Mouse (Mus musculus) hindbrain, embryonic 11.5 days (tissue): ENCODE data around the gene Clint1. TPM values are rescaled to one million over a fixed set of nuclear protein-coding genes. Genes with fewer than 3 reads are reported as not detected.

Experiments used
- ATAC-seq: fragments of 200-750 bp; cut with Nextera tagmentation; 2 replicates; pipeline ENCODE4 v1.8.0; 2017; ENCODE audit warnings: mild to moderate bottlenecking, moderate TSS enrichment, moderate library complexity; ENCODE audit not compliant: low FRiP score
- DNase-seq: peaks from one replicate; pipeline ENCODE4 v3.0.0-alpha.2; 2015; ENCODE audit warnings: low spot score
- H3K27ac ChIP-seq: fragments of 300-500 bp; sonication (generic); 2 replicates; pipeline ENCODE4 v1.5.1; 2014; ENCODE audit warnings: mild to moderate bottlenecking, low read depth, low read length
- H3K27me3 ChIP-seq: fragments of 300-500 bp; sonication (generic); 2 replicates; pipeline ENCODE4 v1.6.1; 2014; ENCODE audit warnings: mild to moderate bottlenecking, low read length, moderate library complexity, mixed read lengths; ENCODE audit not compliant: control insufficient read depth, insufficient read depth
- H3K36me3 ChIP-seq: fragments of 300-500 bp; sonication (generic); 2 replicates; pipeline ENCODE4 v1.6.1; 2014; ENCODE audit warnings: mild to moderate bottlenecking, low read length, moderate library complexity, mixed read lengths; ENCODE audit not compliant: control insufficient read depth, insufficient read depth
- H3K4me1 ChIP-seq: fragments of 300-500 bp; sonication (generic); replicated peaks from 2 replicates; pipeline ENCODE4 v1.6.1; 2014; ENCODE audit warnings: low read length, mixed read lengths; ENCODE audit not compliant: control insufficient read depth, insufficient read depth
- H3K4me2 ChIP-seq: fragments of 300-500 bp; sonication (generic); replicated peaks from 2 replicates; pipeline ENCODE4 v1.6.1; 2014; ENCODE audit warnings: mild to moderate bottlenecking, low read depth, low read length
- H3K4me3 ChIP-seq: fragments of 300-500 bp; sonication (generic); 2 replicates; pipeline ENCODE4 v1.5.1; 2014; ENCODE audit warnings: low read depth, low read length
- H3K9ac ChIP-seq: fragments of 300-500 bp; sonication (generic); 2 replicates; pipeline ENCODE4 v1.6.1; 2014; ENCODE audit warnings: low read depth, low read length
- H3K9me3 ChIP-seq: fragments of 300-500 bp; sonication (generic); 2 replicates; pipeline ENCODE4 v1.6.1; 2016; ENCODE audit warnings: low read length; ENCODE audit not compliant: control insufficient read depth
- WGBS: fragments of 180-500 bp; shearing (Covaris S2); extraction: QIAGEN DNeasy Blood & Tissue Kit; methylation state at CpG from one replicate; pipeline ENCODE4 v1.1.7; 2014; 5-methylcytosine and 5-hydroxymethylcytosine counted together
- polyA plus RNA-seq: library from polyadenylated mRNA; unstranded; fragments of >200 nt; fragmentation: Nextera tagmentation; extraction: Ambion mirVana; gene quantifications from 2 replicates; pipeline ENCODE4 v1.2.1, GENCODE M21; 2014

Gene Clint1
- polyA plus RNA-seq, 1 experiment from 2014 or later = 52.1 TPM

- ATAC-seq (peak; percentile 85), DNase-seq (peak; percentile 48)
- Histone ChIP-seq H3K9ac (peak overlapping the region; percentile 86), H3K27ac (peak overlapping the region; percentile 67), H3K4me3 (peak overlapping the region; percentile 87), H3K36me3 (no peaks in the 10 kb centered on the region), H3K9me3 (no peaks in the 10 kb centered on the region), H3K27me3 (no peaks in the 10 kb centered on the region), H3K4me2 (peak overlapping the region; percentile 64), H3K4me1 (no peaks in the 10 kb centered on the region; the same call in 1 of the 2 replicates)
- WGBS = 4% methylated on average over 34 of the region's 58 CpGs
These were observed 508 bp downstream of the Clint1 start for GRCm38 (mm10) chr11:45852124-45852994.

- Histone ChIP-seq H3K4me2 (peak overlapping the region; percentile 64; the same call in 1 of the 2 replicates), H3K27me3 (no peaks in the 10 kb centered on the region), H3K4me3 (peak overlapping the region; percentile 87), H3K4me1 (no peaks in the 10 kb centered on the region; the same call in 1 of the 2 replicates), H3K36me3 (no peaks in the 10 kb centered on the region), H3K9ac (no peak overlapping the region), H3K27ac (no peak overlapping the region), H3K9me3 (no peaks in the 10 kb centered on the region)
- no peak for ATAC-seq
- DNase-seq = no peak
- WGBS = 75% methylated on average over 6 of the region's 6 CpGs
These were observed 1.1 kb downstream of the Clint1 start for GRCm38 (mm10) chr11:45852995-45853317.

- Histone ChIP-seq H3K9ac (no peak overlapping the region), H3K9me3 (no peaks in the 10 kb centered on the region), H3K4me1 (no peaks in the 10 kb centered on the region; the same call in 1 of the 2 replicates), H3K27ac (no peak overlapping the region), H3K27me3 (no peaks in the 10 kb centered on the region), H3K4me2 (no peak overlapping the region), H3K36me3 (no peaks in the 10 kb centered on the region), H3K4me3 (no peak overlapping the region)
- WGBS = 91% methylated on average over 2 of the region's 2 CpGs
- ATAC-seq (no peak), DNase-seq (no peak)
These were observed 2.1 kb downstream of the Clint1 start for GRCm38 (mm10) chr11:45853916-45854315.

GRCm38 (mm10) chr11:45854381-45854780 lies 2.5 kb downstream of the Clint1 start:
- no peak overlapping the region for H3K4me2 ChIP-seq
- ATAC-seq (no peak), DNase-seq (no peak)
- no peak overlapping the region for H3K9ac ChIP-seq
- H3K36me3 ChIP-seq = no peaks in the 10 kb centered on the region
- no peak overlapping the region for H3K27ac ChIP-seq
- no peaks in the 10 kb centered on the region for H3K27me3 ChIP-seq
- no peaks in the 10 kb centered on the region for H3K9me3 ChIP-seq
- no peaks in the 10 kb centered on the region; the same call in 1 of the 2 replicates for H3K4me1 ChIP-seq
- no peak overlapping the region for H3K4me3 ChIP-seq
- WGBS = 78% methylated on average over 7 of the region's 7 CpGs

- Histone ChIP-seq H3K4me3 (no peak overlapping the region), H3K9ac (no peak overlapping the region), H3K27ac (no peak overlapping the region), H3K36me3 (no peaks in the 10 kb centered on the region), H3K4me2 (no peak overlapping the region), H3K27me3 (no peaks in the 10 kb centered on the region), H3K4me1 (no peaks in the 10 kb centered on the region; the same call in 1 of the 2 replicates), H3K9me3 (no peaks in the 10 kb centered on the region)
- DNase-seq = no peak
- WGBS = 72% methylated on average over 7 of the region's 7 CpGs
- ATAC-seq = no peak
These were observed 3.7 kb downstream of the Clint1 start for GRCm38 (mm10) chr11:45855407-45856148.

- Histone ChIP-seq H3K4me2 (no peak overlapping the region), H3K9ac (no peak overlapping the region), H3K36me3 (no peaks in the 10 kb centered on the region), H3K4me1 (no peaks in the 10 kb centered on the region; the same call in 1 of the 2 replicates), H3K4me3 (no peak overlapping the region), H3K27ac (no peak overlapping the region), H3K9me3 (no peaks in the 10 kb centered on the region), H3K27me3 (no peaks in the 10 kb centered on the region)
- no peak for ATAC-seq
- 91% methylated on average over 6 of the region's 6 CpGs for WGBS
- no peak for DNase-seq
These were observed 4.3 kb downstream of the Clint1 start for GRCm38 (mm10) chr11:45856149-45856516.

- no peak overlapping the region for H3K9ac ChIP-seq
- DNase-seq = no peak
- ATAC-seq = no peak
- no peak overlapping the region for H3K4me3 ChIP-seq
- H3K4me1 ChIP-seq = no peaks in the 10 kb centered on the region
- WGBS = 84% methylated on average over 7 of the region's 7 CpGs
- H3K27me3 ChIP-seq = no peaks in the 10 kb centered on the region
- H3K4me2 ChIP-seq = no peak overlapping the region
- H3K36me3 ChIP-seq = no peaks in the 10 kb centered on the region
- H3K27ac ChIP-seq = no peak overlapping the region
- H3K9me3 ChIP-seq = no peaks in the 10 kb centered on the region
These were observed 9.5 kb downstream of the Clint1 start for GRCm38 (mm10) chr11:45861334-45861733.

- Histone ChIP-seq H3K36me3 (no peaks in the 10 kb centered on the region), H3K4me1 (no peaks in the 10 kb centered on the region), H3K4me3 (no peak overlapping the region), H3K4me2 (no peak overlapping the region), H3K27ac (no peak overlapping the region), H3K27me3 (no peaks in the 10 kb centered on the region), H3K9ac (no peak overlapping the region), H3K9me3 (no peaks in the 10 kb centered on the region)
- WGBS = 87% methylated on average over 3 of the region's 3 CpGs
- no peak for ATAC-seq
- DNase-seq = no peak
These were observed 12.6 kb downstream of the Clint1 start for GRCm38 (mm10) chr11:45864409-45864808.
